Mouse (Mus musculus) kidney, postnatal 25 days (tissue): ENCODE results near the gene Smim13.

ENCODE experiments used
- DNase-seq, 2 experiments: peaks; one replicate each; pipeline ENCODE4 v3.0.0; 2021; ENCODE audit warnings: mixed read lengths in 2 of 2

Gene Smim13

DNA sequence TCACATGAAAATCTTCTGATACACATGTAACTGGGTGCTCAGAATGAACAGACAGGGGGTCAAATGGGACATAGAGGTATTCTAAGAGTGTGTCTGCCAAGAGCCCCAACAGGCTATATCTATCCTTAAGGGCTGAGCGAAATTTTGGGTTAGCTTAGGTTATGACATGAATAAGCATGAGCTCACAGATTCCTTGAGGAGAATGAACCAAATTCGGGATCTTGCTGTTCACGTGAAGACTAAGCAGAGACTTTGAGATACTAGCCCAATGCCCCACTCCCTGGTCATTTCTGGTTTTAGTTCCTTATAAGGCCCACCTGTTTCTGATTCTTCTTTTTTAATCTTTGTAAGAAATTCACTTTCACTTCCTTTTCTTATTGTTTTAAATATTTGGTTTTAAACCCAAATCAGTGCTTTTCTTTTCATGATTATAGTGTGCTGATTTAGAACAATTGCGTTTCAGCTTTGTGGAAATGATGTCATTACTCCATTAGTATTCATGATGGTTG, 41.9 kb downstream of the Smim13 start:
- DNase-seq, result no peak

GRCm38 (mm10) chr13:41293595-41293994, 44.0 kb downstream of the Smim13 start:
- no peak for DNase-seq

- peak; percentile 15 to 49 for DNase-seq
Observed at GRCm38 (mm10) chr13:41295886-41296285, 46.2 kb downstream of the Smim13 start.

- no peak for DNase-seq
Observed at GRCm38 (mm10) chr13:41296396-41296795, 46.8 kb downstream of the Smim13 start.

DNA sequence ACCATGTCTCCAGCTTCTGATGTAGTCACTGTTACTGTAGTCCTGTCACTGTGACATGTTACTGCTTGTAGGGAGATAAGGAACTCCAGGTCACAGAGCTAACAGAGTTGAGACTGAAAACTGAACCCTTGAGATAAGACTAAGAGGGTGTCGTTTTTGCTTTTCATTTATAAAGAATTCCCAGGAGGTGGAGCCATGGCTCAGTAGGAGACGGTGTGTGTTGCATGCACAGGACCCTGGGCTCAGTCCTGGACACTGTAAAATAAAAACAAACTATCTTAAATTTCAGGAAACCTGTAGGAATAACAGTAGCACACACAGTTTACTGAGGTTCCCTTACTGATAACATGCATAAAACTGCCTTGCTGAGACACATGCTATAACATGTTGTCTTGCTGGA, 48.9 kb downstream of the Smim13 start:
- no peak for DNase-seq

GRCm38 (mm10) chr13:41298996-41299395, 49.4 kb downstream of the Smim13 start:
- DNase-seq, result no peak

DNA sequence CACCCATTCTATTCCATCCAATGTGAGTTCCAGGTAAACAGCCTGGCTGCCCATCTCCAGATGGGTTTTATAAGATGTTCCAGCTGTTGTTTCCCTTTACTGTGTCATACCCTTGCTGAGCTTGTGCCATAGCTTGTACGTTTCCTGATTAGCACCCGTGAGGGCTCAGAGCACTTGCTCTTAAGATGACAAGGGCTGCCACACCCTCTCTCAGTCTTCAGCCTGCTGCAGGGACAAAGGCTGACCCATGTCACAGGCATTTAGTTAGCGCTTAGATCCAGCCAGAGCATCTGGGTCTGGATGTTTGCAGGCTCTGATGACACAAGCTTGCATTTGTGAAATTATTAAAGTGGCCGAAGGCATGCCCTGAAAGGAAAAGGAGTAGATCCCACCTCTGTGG, 50.4 kb downstream of the Smim13 start:
- DNase-seq, result no peak

DNA sequence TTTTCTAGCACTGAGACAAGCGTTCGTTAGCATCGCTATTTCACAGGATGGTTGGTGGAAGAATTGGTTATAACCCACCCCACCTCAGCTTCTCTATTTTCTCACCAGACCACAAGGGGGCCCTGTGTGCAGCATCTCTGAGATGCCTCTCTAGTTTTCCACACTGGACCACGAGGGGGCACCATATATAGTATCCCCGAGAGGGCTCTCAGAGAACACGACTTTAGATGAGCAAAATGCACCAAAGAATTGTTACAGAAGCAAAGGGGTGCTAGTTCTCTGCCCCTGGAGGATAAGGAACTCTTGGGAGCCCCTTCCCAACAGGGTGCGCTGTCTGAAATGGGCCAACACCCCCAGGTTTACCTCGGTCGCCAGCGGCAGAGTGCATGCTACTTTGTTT, 53.1 kb downstream of the Smim13 start:
- peak; percentile 84 to 94 for DNase-seq

DNA sequence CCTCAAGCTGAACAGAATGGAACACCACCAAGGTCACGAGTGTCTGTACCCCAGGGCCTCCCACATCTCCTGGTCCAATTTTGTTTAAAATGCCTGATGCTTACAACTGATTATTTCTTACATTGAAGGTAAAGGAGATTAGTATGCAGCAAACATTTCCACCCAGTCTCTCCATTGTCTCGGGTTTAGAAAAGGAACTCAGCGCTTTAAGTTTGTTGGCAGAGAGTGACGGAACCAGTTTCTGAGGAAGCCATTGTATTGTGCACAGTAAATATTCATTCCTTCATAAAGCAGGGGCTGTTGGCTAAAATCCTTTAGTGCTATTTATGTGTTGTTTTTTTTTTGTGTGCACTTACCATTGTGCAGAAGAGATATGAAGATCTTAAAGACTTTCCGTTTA, 71.1 kb downstream of the Smim13 start:
- no peak for DNase-seq

GRCm38 (mm10) chr13:41321433-41321832, 71.8 kb downstream of the Smim13 start:
- no peak for DNase-seq

DNA sequence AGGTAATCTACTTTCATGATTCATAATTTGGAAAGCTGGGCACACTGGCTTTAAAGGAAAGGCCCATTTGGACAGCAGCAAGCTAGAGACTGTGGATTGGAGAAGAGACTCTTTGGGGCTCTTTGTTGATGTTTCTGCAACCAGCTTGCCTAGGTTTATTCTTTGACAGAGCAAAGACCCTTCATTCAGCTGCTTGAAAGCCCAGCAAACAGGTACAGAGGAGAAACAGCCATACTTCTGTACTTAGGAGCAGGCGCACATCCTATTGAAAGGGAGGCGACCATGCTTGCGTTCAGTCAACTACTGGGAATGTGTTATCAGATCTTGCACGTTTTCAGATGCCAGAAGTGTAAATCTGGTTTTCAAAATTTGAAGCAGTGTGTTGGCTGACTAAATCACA, 75.0 kb downstream of the Smim13 start:
- DNase-seq, result no peak

- no peak for DNase-seq
Observed at GRCm38 (mm10) chr13:41325346-41325745, 75.7 kb downstream of the Smim13 start.

DNA sequence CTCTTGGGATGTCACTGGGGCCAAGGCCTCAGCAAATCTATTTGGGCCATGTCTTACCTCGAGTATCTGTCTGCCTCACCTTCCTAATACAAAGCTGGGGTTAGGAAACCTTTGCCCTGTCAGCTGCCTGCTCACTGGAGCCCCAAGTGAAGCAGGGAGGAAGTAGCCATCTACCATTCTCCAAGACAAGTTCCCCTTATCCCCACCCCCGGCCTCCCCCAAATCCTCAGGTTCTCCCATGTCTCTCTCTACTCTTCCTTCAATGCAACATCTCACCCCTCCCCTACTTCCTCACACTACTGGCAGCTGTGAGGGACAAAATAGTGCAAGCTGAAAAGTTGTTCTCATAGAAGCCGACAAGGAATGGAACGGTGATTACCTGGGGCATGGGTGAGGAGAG, 76.5 kb downstream of the Smim13 start:
- DNase-seq, result no peak
